Mouse (Mus musculus) kidney, postnatal 0 days (tissue): Measurements from ENCODE around the gene Il18r1. TPM values are rescaled to one million over a fixed set of nuclear protein-coding genes. Genes with fewer than 3 reads are reported as not detected.

ENCODE experiments used
- ATAC-seq: fragments of 200-750 bp; cut with Nextera tagmentation; replicated peaks from 2 replicates; pipeline ENCODE4 v1.8.0; 2017; ENCODE audit warnings: low read depth, moderate number of reproducible peaks, moderate TSS enrichment, moderate library complexity; ENCODE audit not compliant: low FRiP score
- DNase-seq: peaks from one replicate; pipeline ENCODE4 v3.0.0-alpha.2; 2016; ENCODE audit warnings: low spot score
- H3K27ac ChIP-seq: fragments of 300-500 bp; sonication (generic); 2 replicates; pipeline ENCODE4 v1.5.1; 2014; ENCODE audit warnings: mild to moderate bottlenecking
- H3K27me3 ChIP-seq: fragments of 300-500 bp; sonication (generic); 2 replicates; pipeline ENCODE4 v1.6.1; 2014; ENCODE audit warnings: low read length, mixed read lengths; ENCODE audit not compliant: insufficient read depth
- H3K36me3 ChIP-seq: fragments of 300-500 bp; sonication (generic); 2 replicates; pipeline ENCODE4 v1.6.1; 2014; ENCODE audit warnings: low read length, mixed read lengths; ENCODE audit not compliant: insufficient read depth
- H3K4me1 ChIP-seq: fragments of 300-500 bp; sonication (generic); replicated peaks from 2 replicates; pipeline ENCODE4 v1.6.1; 2014; ENCODE audit warnings: antibody characterized with exemption, low read length, mixed read lengths; ENCODE audit not compliant: insufficient read depth
- H3K4me2 ChIP-seq: fragments of 300-500 bp; sonication (generic); 2 replicates; pipeline ENCODE4 v1.6.1; 2014; ENCODE audit warnings: mild to moderate bottlenecking, low read length, moderate library complexity, mixed read lengths
- H3K4me3 ChIP-seq: fragments of 300-500 bp; sonication (generic); replicated peaks from 2 replicates; pipeline ENCODE4 v1.5.1; 2014; ENCODE audit warnings: low read depth, low read length
- H3K9ac ChIP-seq: fragments of 300-500 bp; sonication (generic); 2 replicates; pipeline ENCODE4 v1.6.1; 2014; ENCODE audit warnings: low read depth, low read length
- H3K9me3 ChIP-seq: fragments of 300-500 bp; sonication (generic); replicated peaks from 2 replicates; pipeline ENCODE4 v1.6.1; 2016; ENCODE audit warnings: low read length, inconsistent platforms, mixed read lengths
- CTCF ChIP-seq: IDR thresholded peaks from 2 replicates; pipeline ENCODE4 v1.5.1; 2016; ENCODE audit warnings: antibody characterized with exemption, low read depth, mild to moderate bottlenecking, moderate library complexity
- WGBS: fragments of 180-500 bp; shearing (Covaris S2); extraction: QIAGEN DNeasy Blood & Tissue Kit; methylation state at CpG from one replicate; pipeline ENCODE4 v1.1.7; 2014; 5-methylcytosine and 5-hydroxymethylcytosine counted together
- polyA plus RNA-seq: library from polyadenylated mRNA; unstranded; fragments of >200 nt; fragmentation: Nextera tagmentation; extraction: Ambion mirVana; gene quantifications from 2 replicates; pipeline ENCODE4 v1.2.1, GENCODE M21; 2015

Gene Il18r1
- 0.43 and 0.60 TPM in 2 replicates for polyA plus RNA-seq

DNA sequence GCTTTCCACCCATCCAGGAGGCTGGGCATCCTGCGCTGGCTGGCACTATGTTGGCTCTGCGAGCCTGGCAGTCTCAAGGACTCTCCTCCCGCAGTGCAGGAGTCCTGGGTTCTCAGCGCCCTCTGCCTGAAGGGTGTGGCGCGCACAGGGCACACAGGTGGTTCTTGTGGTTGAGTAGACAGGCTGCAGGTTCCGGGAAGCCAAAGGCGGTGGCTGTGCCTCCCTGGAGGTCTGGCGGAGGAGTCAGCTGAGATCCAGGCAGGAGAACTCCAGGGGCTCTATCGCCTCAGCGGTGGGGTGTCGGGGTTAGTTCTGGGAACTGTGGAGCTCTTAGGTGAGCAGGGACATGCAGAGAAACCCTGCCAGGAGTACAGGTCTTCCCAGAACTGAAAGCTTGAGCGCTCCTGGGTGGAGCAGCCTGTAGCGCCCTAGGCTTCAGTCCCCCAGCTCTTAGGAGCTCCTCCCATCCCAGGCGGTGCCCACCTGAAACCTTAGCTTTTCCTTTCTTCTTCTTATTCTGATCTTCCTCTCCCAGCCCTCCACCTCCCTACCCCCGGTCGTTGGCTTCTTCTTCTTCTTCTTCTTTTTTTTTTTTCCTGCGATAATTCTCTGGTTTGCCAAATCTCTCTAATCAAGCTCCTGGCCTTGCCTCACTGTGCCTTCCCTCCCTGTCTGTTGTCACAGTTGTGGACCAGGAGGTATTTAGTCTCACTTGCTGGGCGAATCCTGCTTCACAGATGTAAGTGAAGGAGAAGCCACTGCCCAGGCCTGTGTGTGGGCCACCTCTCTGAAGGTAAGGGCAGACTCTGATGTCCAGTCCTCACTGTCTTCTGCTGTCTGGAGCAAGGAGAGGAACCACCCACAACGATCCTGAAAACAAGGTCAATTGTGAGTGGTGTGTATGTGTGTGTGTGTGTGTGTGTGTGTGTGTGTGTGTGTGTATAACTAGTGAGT is at the start of gene Il18r1:
TSS of gene Il18r1 (plus strand) at position 76 of the 954 bp plus-strand sequence.
- 44% methylated on average over 20 of the region's 20 CpGs for WGBS
- H3K4me1 ChIP-seq = no peaks in the 10 kb centered on the region
- no peak within 1 kb of the TSS for H3K9ac ChIP-seq
- DNase-seq (no peak), ATAC-seq (no peak)
- no peak within 1 kb of the TSS for H3K4me3 ChIP-seq
- no peaks in the 10 kb centered on the region for H3K36me3 ChIP-seq
- no peak within 1 kb of the TSS for H3K27ac ChIP-seq
- no peaks in the 10 kb centered on the region for H3K9me3 ChIP-seq
- H3K27me3 ChIP-seq = no peaks in the 10 kb centered on the region
- TF ChIP-seq CTCF = peak; percentile 54
- peak within 1 kb of the TSS; percentile 30; the same call in 1 of the 2 replicates for H3K4me2 ChIP-seq

DNA sequence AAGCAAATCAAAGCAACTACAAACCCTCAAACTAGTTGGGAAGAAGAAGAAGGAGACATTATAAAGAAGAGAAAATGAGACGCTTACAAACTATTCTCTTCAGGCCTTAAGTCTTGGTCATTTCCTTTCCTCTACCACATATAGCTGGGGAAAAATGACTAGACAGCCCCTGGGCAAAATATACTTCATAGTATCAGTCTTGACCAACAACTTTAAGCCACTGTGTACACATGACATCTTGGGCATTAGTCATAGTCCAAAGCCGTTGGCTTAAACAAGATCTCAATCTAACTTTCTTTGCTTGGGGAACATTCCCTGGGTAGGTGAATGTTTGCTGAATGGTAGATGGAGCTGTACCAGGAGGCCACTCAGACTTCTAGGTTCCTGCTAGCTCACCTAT is 48.3 kb upstream of the Il18r1 start:
- DNase-seq (no peak), ATAC-seq (no peak)
- TF ChIP-seq CTCF = no peak
- Histone ChIP-seq H3K4me1 (no peaks in the 10 kb centered on the region), H3K9ac (no peak overlapping the region), H3K27ac (no peak overlapping the region), H3K4me3 (no peak overlapping the region), H3K36me3 (no peaks in the 10 kb centered on the region), H3K4me2 (no peak overlapping the region), H3K9me3 (no peaks in the 10 kb centered on the region), H3K27me3 (no peaks in the 10 kb centered on the region)
- WGBS = 86% methylated on average over 2 of the region's 2 CpGs

DNA sequence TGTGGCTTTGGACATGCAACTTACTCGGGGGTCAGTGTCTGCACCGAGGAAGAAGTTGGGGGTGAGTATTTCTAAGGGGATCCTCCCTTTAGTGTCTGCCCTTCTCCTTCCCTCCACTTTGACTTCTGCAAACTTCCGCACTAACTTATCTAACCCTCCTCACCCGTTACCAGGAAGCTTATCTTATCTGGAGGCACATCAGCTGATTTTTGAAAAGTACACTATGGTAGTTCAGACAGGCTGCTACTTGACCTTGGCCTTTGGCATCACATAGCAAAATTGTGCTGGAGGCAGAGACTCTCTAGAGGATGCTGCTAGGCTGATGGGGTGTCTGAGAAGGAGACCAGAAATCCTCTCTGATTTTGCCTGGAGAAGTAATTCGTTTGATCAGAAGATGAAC is 46.8 kb upstream of the Il18r1 start:
- Histone ChIP-seq H3K9ac (no peak overlapping the region), H3K27ac (no peak overlapping the region), H3K4me2 (no peak overlapping the region), H3K9me3 (no peaks in the 10 kb centered on the region), H3K36me3 (no peaks in the 10 kb centered on the region), H3K4me1 (no peaks in the 10 kb centered on the region), H3K4me3 (no peak overlapping the region), H3K27me3 (no peaks in the 10 kb centered on the region)
- 67% methylated on average over 5 of the region's 5 CpGs for WGBS
- DNase-seq = no peak
- TF ChIP-seq CTCF = no peak
- ATAC-seq = no peak

DNA sequence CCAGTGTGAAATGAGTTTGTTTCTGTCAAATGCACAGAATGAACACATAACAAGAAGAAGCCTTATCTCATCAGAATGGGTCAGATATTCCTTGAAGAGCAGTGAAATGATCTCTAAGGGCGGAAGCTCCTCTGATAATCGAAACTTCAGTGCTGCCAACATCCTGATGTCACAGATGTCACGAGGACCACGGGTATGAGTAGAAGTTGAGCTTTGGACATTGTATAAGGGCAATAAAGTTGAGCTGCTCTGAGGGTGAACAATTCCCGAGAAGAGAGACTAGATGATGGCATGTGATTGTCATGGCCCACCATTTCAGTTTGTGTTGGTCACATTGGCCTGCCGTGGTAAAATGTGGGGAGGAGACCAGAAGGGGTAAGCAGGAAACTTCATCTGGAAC is 41.5 kb upstream of the Il18r1 start:
- no peak for TF ChIP-seq CTCF
- DNase-seq (no peak), ATAC-seq (no peak)
- no peak overlapping the region for H3K27ac ChIP-seq
- H3K4me1 ChIP-seq = no peaks in the 10 kb centered on the region
- no peaks in the 10 kb centered on the region for H3K36me3 ChIP-seq
- no peak overlapping the region for H3K4me2 ChIP-seq
- 79% methylated on average over 6 of the region's 6 CpGs for WGBS
- H3K9me3 ChIP-seq = no peaks in the 10 kb centered on the region
- H3K4me3 ChIP-seq = no peak overlapping the region
- no peaks in the 10 kb centered on the region for H3K27me3 ChIP-seq
- no peak overlapping the region for H3K9ac ChIP-seq

- Histone ChIP-seq H3K4me2 (no peak overlapping the region), H3K9me3 (no peaks in the 10 kb centered on the region), H3K36me3 (no peaks in the 10 kb centered on the region), H3K27me3 (no peaks in the 10 kb centered on the region), H3K27ac (no peak overlapping the region), H3K4me1 (no peaks in the 10 kb centered on the region), H3K9ac (no peak overlapping the region), H3K4me3 (no peak overlapping the region)
- DNase-seq (no peak), ATAC-seq (no peak)
- no peak for TF ChIP-seq CTCF
- 87% methylated on average over 9 of the region's 9 CpGs for WGBS
Observed at GRCm38 (mm10) chr1:40427270-40427669, 38.1 kb upstream of the Il18r1 start.

GRCm38 (mm10) chr1:40427901-40428300 is 37.5 kb upstream of the Il18r1 start:
- ATAC-seq = no peak
- no peak overlapping the region for H3K4me3 ChIP-seq
- 73% methylated on average over 1 of the region's 1 CpGs for WGBS
- no peaks in the 10 kb centered on the region for H3K9me3 ChIP-seq
- H3K27ac ChIP-seq = no peak overlapping the region
- no peaks in the 10 kb centered on the region for H3K27me3 ChIP-seq
- TF ChIP-seq CTCF = no peak
- no peak overlapping the region for H3K4me2 ChIP-seq
- no peak for DNase-seq
- H3K4me1 ChIP-seq = no peaks in the 10 kb centered on the region
- H3K9ac ChIP-seq = no peak overlapping the region
- no peaks in the 10 kb centered on the region for H3K36me3 ChIP-seq
